Mouse (Mus musculus) thymus, adult 2 months (tissue): ENCODE measurements at regions not wholly inside any gene's neighbourhood (a gene's known extent, or its start where the extent isn't known, plus 50 kb on each side); places are given as distances from the start of the nearest gene placed in this dataset.

Source experiments
- CTCF ChIP-seq: fragments of 200-500 bp; IDR thresholded peaks from 2 replicates; pipeline ENCODE4 v1.5.1; 2012; ENCODE audit warnings: mild to moderate bottlenecking, control low read depth, low read length, moderate library complexity, borderline replicate concordance; ENCODE audit not compliant: control insufficient read depth, poor library complexity, insufficient read depth; ENCODE audit errors: extremely low read depth
- POLR2A ChIP-seq: fragments of 200-500 bp; IDR thresholded peaks from 2 replicates; pipeline ENCODE4 v1.6.1; 2012; ENCODE audit warnings: mild to moderate bottlenecking, low read length, control low read depth, moderate library complexity; ENCODE audit not compliant: control insufficient read depth, poor library complexity, insufficient read depth; ENCODE audit errors: extremely low read depth

GRCm38 (mm10) chr6:50038369-50038768 is 71.7 kb upstream of the Mpp6 start:
- TF ChIP-seq CTCF (no peak), POLR2A (no peak)
